Mouse (Mus musculus) spleen, adult 2 months (tissue): ENCODE results near the gene Mrrf. TPM values are rescaled to one million over a fixed set of nuclear protein-coding genes. Genes with fewer than 3 reads are reported as not detected.
"Not testable (repeated sequence)": the region's sequence is repeated elsewhere in the genome, so short reads cannot be mapped to it uniquely, and the experiment has no call there.

Source experiments
- DNase-seq, 2 experiments: peaks; one replicate each; pipeline versions ENCODE4 v3.0.0 to v3.0.0-alpha.2; 2012 to 2021; ENCODE audit warnings: low spot score in 2 of 2, low read depth in 1 of 2
- H3K27ac ChIP-seq: fragments of 200-500 bp; 2 replicates; pipeline ENCODE4 v1.5.1; 2012; ENCODE audit warnings: low read length, inconsistent platforms; ENCODE audit not compliant: insufficient read depth
- H3K27me3 ChIP-seq: fragments of 200-500 bp; 2 replicates; pipeline ENCODE4 v1.6.1; 2012; ENCODE audit warnings: mild to moderate bottlenecking, moderate library complexity, low read length, inconsistent platforms; ENCODE audit not compliant: control insufficient read depth, insufficient read depth
- H3K36me3 ChIP-seq: fragments of 200-500 bp; 2 replicates; pipeline ENCODE4 v1.6.1; 2012; ENCODE audit warnings: mild to moderate bottlenecking, low read length, inconsistent platforms; ENCODE audit not compliant: control insufficient read depth, insufficient read depth
- H3K4me1 ChIP-seq: fragments of 200-500 bp; 2 replicates; pipeline ENCODE4 v1.6.1; 2011; ENCODE audit warnings: inconsistent platforms; ENCODE audit not compliant: control insufficient read depth, insufficient read depth, insufficient read length
- H3K4me3 ChIP-seq: fragments of 200-500 bp; 2 replicates; pipeline ENCODE4 v1.5.1; 2011; ENCODE audit warnings: mild to moderate bottlenecking, inconsistent platforms; ENCODE audit not compliant: insufficient read depth, insufficient read length; ENCODE audit errors: extremely low read depth
- CTCF ChIP-seq: fragments of 200-500 bp; IDR thresholded peaks from 2 replicates; pipeline ENCODE4 v1.5.1; 2011; ENCODE audit warnings: mild to moderate bottlenecking, inconsistent platforms; ENCODE audit not compliant: insufficient read depth, insufficient read length, insufficient replicate concordance; ENCODE audit errors: extremely low read depth
- POLR2A ChIP-seq: fragments of 200-500 bp; IDR thresholded peaks from 2 replicates; pipeline ENCODE4 v1.6.1; 2011; ENCODE audit warnings: low read depth, low read length, inconsistent platforms
- WGBS: fragments of 180-500 bp; shearing (Covaris S2); methylation state at CpG from one replicate; pipeline ENCODE4 v1.1.7; 2018; 5-methylcytosine and 5-hydroxymethylcytosine counted together
- polyA plus RNA-seq: library from polyadenylated mRNA; depleted of rRNA; stranded (reverse); fragments of >200 nt; gene quantifications from 2 replicates; pipeline ENCODE4 v1.2.3, GENCODE M21; 2012

The Mrrf gene
- polyA plus RNA-seq, 1 experiment: 13.4 TPM

- Histone ChIP-seq H3K4me1 (no peaks in the 10 kb centered on the region), H3K36me3 (no peaks in the 10 kb centered on the region; the same call in 1 of the 2 replicates), H3K4me3 (no peak overlapping the region), H3K27me3 (no peaks in the 10 kb centered on the region), H3K27ac (no peak overlapping the region)
- DNase-seq: no peak
- 79% methylated on average over 2 of the region's 2 CpGs for WGBS
- TF ChIP-seq POLR2A: no peak
- no peak for TF ChIP-seq CTCF
Observed at GRCm38 (mm10) chr2:36183278-36183677, 47.1 kb downstream of the Mrrf start.

- no peak for TF ChIP-seq POLR2A
- no peak for TF ChIP-seq CTCF
- H3K36me3 ChIP-seq: no peaks in the 10 kb centered on the region
- H3K4me1 ChIP-seq: no peaks in the 10 kb centered on the region
- no peak overlapping the region for H3K27ac ChIP-seq
- WGBS: 100% methylated on average over 2 of the region's 2 CpGs
- no peak for DNase-seq
- H3K27me3 ChIP-seq: no peaks in the 10 kb centered on the region
- H3K4me3 ChIP-seq: no peak overlapping the region
Observed at GRCm38 (mm10) chr2:36184192-36184591, 48.0 kb downstream of the Mrrf start.

GRCm38 (mm10) chr2:36184876-36185275 is 48.7 kb downstream of the Mrrf start:
- WGBS: 63% methylated on average over 6 of the region's 6 CpGs
- no peak for DNase-seq
- Histone ChIP-seq H3K4me3 (no peak overlapping the region), H3K36me3 (no peaks in the 10 kb centered on the region), H3K4me1 (no peaks in the 10 kb centered on the region), H3K27ac (no peak overlapping the region), H3K27me3 (no peaks in the 10 kb centered on the region)
- no peak for TF ChIP-seq POLR2A
- TF ChIP-seq CTCF: no peak

GRCm38 (mm10) chr2:36189200-36189599 is 53.0 kb downstream of the Mrrf start:
- WGBS: 93% methylated on average over 6 of the region's 6 CpGs
- not testable (repeated sequence) for DNase-seq, H3K27ac ChIP-seq, H3K4me3 ChIP-seq, H3K36me3 ChIP-seq, H3K4me1 ChIP-seq, H3K27me3 ChIP-seq

- TF ChIP-seq CTCF (no peak), POLR2A (no peak)
- WGBS: 88% methylated on average over 12 of the region's 12 CpGs
- Histone ChIP-seq H3K36me3 (no peaks in the 10 kb centered on the region; the same call in 1 of the 2 replicates), H3K27ac (no peak overlapping the region), H3K4me1 (no peaks in the 10 kb centered on the region), H3K27me3 (no peaks in the 10 kb centered on the region), H3K4me3 (no peak overlapping the region)
- no peak for DNase-seq
Observed at GRCm38 (mm10) chr2:36191098-36191941, 55.1 kb downstream of the Mrrf start.

GRCm38 (mm10) chr2:36197021-36197420 is 60.8 kb downstream of the Mrrf start:
- no peaks in the 10 kb centered on the region for H3K4me1 ChIP-seq
- H3K27ac ChIP-seq: no peak overlapping the region
- peaks cover 2% of the 10 kb centered on the region; the same call in 1 of the 2 replicates for H3K27me3 ChIP-seq
- H3K36me3 ChIP-seq: no peaks in the 10 kb centered on the region
- no peak for DNase-seq
- TF ChIP-seq CTCF (no peak), POLR2A (no peak)
- 81% methylated on average over 3 of the region's 3 CpGs for WGBS
- no peak overlapping the region for H3K4me3 ChIP-seq
